Mouse (Mus musculus): Measurements from ENCODE around the gene Slc1a3. TPM values are rescaled to one million over a fixed set of nuclear protein-coding genes. Genes with fewer than 3 reads are reported as not detected.
"Not testable (repeated sequence)": the region's sequence is repeated elsewhere in the genome, so short reads cannot be mapped to it uniquely, and the experiment has no call there.

The Slc1a3 gene
- polyA plus RNA-seq, 1 experiment from 2014 or later: 22.7 TPM

DNA sequence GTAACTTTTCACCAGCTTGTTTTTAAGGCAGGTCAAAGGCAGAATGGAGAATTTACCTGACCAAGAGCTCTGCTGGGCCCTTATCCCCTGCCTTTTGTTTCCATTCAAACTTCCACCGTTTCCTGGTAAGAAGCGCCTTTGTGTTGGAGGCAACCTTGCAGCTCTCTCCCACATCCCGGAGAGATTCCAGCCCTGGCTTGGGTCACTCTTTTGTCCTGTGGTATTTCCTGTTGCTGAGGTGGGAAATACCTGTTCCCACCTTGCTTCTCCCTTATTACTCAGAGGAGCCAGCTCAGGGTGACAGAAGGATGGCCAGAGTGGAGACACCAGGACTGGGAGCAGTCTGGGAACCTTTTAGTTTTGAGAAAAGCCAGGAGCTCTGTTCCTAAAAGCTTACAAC, 12.6 kb downstream of the Slc1a3 start:
- peaks cover 13% of the 10 kb centered on the region for H3K4me1 ChIP-seq (ENCODE audit: control insufficient read depth, insufficient read depth, low read length)
- 0 out of 2 replicates have a peak, but pooled peaks have one; percentile 26 for ATAC-seq (replicated peaks; ENCODE audit: insufficient number of reproducible peaks, low FRiP score, low TSS enrichment)
- no peak overlapping the region for H3K4me2 ChIP-seq
- H3K9me3 ChIP-seq (replicated peaks; ENCODE audit: control insufficient read depth, low read length): no peaks in the 10 kb centered on the region
- WGBS (ENCODE audit: insufficient replicate concordance): 36% methylated on average over 3 of the region's 3 CpGs
- H3K36me3 ChIP-seq (ENCODE audit: control insufficient read depth, insufficient read depth, low read length): no peaks in the 10 kb centered on the region
- no peak overlapping the region for H3K4me3 ChIP-seq (ENCODE audit: low read depth, low read length)
- H3K27me3 ChIP-seq (ENCODE audit: control insufficient read depth, insufficient read depth, low read length): no peaks in the 10 kb centered on the region
- H3K27ac ChIP-seq (ENCODE audit: low read depth, low read length): peak overlapping the region; percentile 46; the same call in 1 of the 2 replicates
- H3K9ac ChIP-seq (ENCODE audit: low read depth, low read length): 0 out of 2 replicates have a peak overlapping the region, but pooled peaks have one; percentile 10

DNA sequence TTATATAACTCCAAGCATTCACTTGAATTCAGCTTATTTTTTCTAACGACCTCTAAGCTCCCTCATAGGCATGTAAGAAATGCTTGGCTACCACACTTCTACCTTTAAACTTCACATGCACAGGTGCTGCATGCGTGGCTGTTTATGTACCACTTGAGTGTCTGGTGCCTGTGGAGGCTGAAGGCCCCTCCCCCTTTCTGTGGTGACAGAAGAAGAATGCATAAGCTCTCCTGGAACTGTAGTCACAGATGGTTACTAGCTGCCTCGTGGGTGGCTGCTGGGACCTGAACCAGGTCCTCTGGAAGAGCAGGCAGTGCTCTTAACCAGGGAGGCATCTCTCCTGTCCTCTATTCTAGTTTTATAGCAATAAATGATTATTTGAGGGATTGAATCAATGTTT, 13.1 kb downstream of the Slc1a3 start:
- Histone ChIP-seq H3K9me3 (replicated peaks; ENCODE audit: control insufficient read depth, low read length) (no peaks in the 10 kb centered on the region), H3K4me2 (no peak overlapping the region), H3K27me3 (ENCODE audit: control insufficient read depth, insufficient read depth, low read length) (no peaks in the 10 kb centered on the region), H3K4me3 (ENCODE audit: low read depth, low read length) (no peak overlapping the region), H3K9ac (ENCODE audit: low read depth, low read length) (no peak overlapping the region), H3K27ac (ENCODE audit: low read depth, low read length) (peak overlapping the region; percentile 46; the same call in 1 of the 2 replicates), H3K4me1 (ENCODE audit: control insufficient read depth, insufficient read depth, low read length) (peaks cover 13% of the 10 kb centered on the region), H3K36me3 (ENCODE audit: control insufficient read depth, insufficient read depth, low read length) (no peaks in the 10 kb centered on the region)
- no peak for ATAC-seq (replicated peaks; ENCODE audit: insufficient number of reproducible peaks, low FRiP score, low TSS enrichment)
- 47% methylated on average over 3 of the region's 3 CpGs for WGBS (ENCODE audit: insufficient replicate concordance)

GRCm38 (mm10) chr15:8690141-8690540, 20.4 kb downstream of the Slc1a3 start:
- H3K4me2 ChIP-seq; ATAC-seq (replicated peaks; ENCODE audit: insufficient number of reproducible peaks, low FRiP score, low TSS enrichment); H3K27ac ChIP-seq (ENCODE audit: low read depth, low read length); H3K9ac ChIP-seq (ENCODE audit: low read depth, low read length); H3K9me3 ChIP-seq (replicated peaks; ENCODE audit: control insufficient read depth, low read length); H3K36me3 ChIP-seq (ENCODE audit: control insufficient read depth, insufficient read depth, low read length); H3K4me3 ChIP-seq (ENCODE audit: low read depth, low read length); H3K27me3 ChIP-seq (ENCODE audit: control insufficient read depth, insufficient read depth, low read length): not testable (repeated sequence)
- H3K4me1 ChIP-seq (ENCODE audit: control insufficient read depth, insufficient read depth, low read length): peaks cover 10% of the 10 kb centered on the region
- WGBS (ENCODE audit: insufficient replicate concordance): 85% methylated on average over 6 of the region's 6 CpGs

DNA sequence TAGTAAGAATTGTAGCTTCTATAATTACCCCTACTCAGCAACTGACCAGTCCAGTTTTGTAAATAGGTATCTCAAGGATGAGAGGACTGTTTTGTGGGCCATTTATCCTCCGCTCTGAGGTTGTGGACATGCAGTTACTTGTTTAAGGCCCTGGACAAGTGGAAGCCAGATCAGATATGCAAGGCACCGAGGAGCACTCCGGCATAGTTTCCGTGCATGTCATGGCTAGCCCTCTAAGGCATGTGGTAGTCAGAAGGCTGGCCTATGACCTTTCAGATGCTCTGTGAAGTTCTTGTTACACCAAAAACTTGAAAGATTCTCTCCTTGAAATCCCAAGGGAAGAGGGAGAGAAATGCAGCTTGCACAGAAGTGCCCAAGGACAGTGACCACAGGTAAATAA, 23.7 kb downstream of the Slc1a3 start:
- peaks cover 16% of the 10 kb centered on the region for H3K4me1 ChIP-seq (ENCODE audit: control insufficient read depth, insufficient read depth, low read length)
- H3K9me3 ChIP-seq (replicated peaks; ENCODE audit: control insufficient read depth, low read length): no peaks in the 10 kb centered on the region
- H3K4me3 ChIP-seq (ENCODE audit: low read depth, low read length): no peak overlapping the region
- H3K27me3 ChIP-seq (ENCODE audit: control insufficient read depth, insufficient read depth, low read length): no peaks in the 10 kb centered on the region
- H3K36me3 ChIP-seq (ENCODE audit: control insufficient read depth, insufficient read depth, low read length): no peaks in the 10 kb centered on the region
- WGBS (ENCODE audit: insufficient replicate concordance): 47% methylated on average over 4 of the region's 4 CpGs
- no peak for ATAC-seq (replicated peaks; ENCODE audit: insufficient number of reproducible peaks, low FRiP score, low TSS enrichment)
- no peak overlapping the region for H3K9ac ChIP-seq (ENCODE audit: low read depth, low read length)
- H3K4me2 ChIP-seq: no peak overlapping the region
- H3K27ac ChIP-seq (ENCODE audit: low read depth, low read length): no peak overlapping the region

- no peak for ATAC-seq (replicated peaks; ENCODE audit: insufficient number of reproducible peaks, low FRiP score, low TSS enrichment)
- no peaks in the 10 kb centered on the region for H3K9me3 ChIP-seq (replicated peaks; ENCODE audit: control insufficient read depth, low read length)
- H3K27me3 ChIP-seq (ENCODE audit: control insufficient read depth, insufficient read depth, low read length): no peaks in the 10 kb centered on the region
- no peak overlapping the region for H3K27ac ChIP-seq (ENCODE audit: low read depth, low read length)
- H3K36me3 ChIP-seq (ENCODE audit: control insufficient read depth, insufficient read depth, low read length): no peaks in the 10 kb centered on the region
- H3K4me2 ChIP-seq: no peak overlapping the region
- H3K4me1 ChIP-seq (ENCODE audit: control insufficient read depth, insufficient read depth, low read length): peaks cover 19% of the 10 kb centered on the region
- H3K9ac ChIP-seq (ENCODE audit: low read depth, low read length): no peak overlapping the region
- 83% methylated on average over 7 of the region's 7 CpGs for WGBS (ENCODE audit: insufficient replicate concordance)
- H3K4me3 ChIP-seq (ENCODE audit: low read depth, low read length): no peak overlapping the region
Observed at GRCm38 (mm10) chr15:8685506-8685905, 25.1 kb downstream of the Slc1a3 start.

DNA sequence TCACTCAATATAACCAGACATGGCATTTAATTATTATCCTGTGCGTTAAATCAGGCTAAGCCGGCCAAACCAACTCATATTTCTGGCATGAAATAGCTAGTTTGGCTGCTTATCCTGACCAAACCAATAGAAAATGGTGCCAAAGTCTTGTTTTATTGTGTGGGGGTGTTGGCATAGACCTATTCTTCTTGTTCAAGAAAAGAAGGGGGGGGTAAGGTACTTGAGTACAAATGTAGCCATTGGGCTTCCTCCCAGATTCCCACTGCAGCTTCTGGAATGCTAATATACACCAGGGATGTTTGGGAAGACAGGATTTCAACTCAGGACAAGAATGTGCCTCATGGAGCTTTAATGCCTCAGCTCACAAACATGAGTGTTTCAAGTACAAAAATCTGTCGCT, 26.3 kb downstream of the Slc1a3 start:
- ATAC-seq (replicated peaks; ENCODE audit: insufficient number of reproducible peaks, low FRiP score, low TSS enrichment): no peak
- H3K27me3 ChIP-seq (ENCODE audit: control insufficient read depth, insufficient read depth, low read length): no peaks in the 10 kb centered on the region
- H3K36me3 ChIP-seq (ENCODE audit: control insufficient read depth, insufficient read depth, low read length): no peaks in the 10 kb centered on the region
- no peak overlapping the region for H3K4me2 ChIP-seq
- no peaks in the 10 kb centered on the region for H3K9me3 ChIP-seq (replicated peaks; ENCODE audit: control insufficient read depth, low read length)
- no peak overlapping the region for H3K9ac ChIP-seq (ENCODE audit: low read depth, low read length)
- WGBS (ENCODE audit: insufficient replicate concordance): 85% methylated on average over 3 of the region's 3 CpGs
- H3K4me3 ChIP-seq (ENCODE audit: low read depth, low read length): no peak overlapping the region
- peaks cover 19% of the 10 kb centered on the region for H3K4me1 ChIP-seq (ENCODE audit: control insufficient read depth, insufficient read depth, low read length)
- H3K27ac ChIP-seq (ENCODE audit: low read depth, low read length): no peak overlapping the region

- Histone ChIP-seq H3K4me2 (no peak overlapping the region), H3K4me3 (ENCODE audit: low read depth, low read length) (no peak overlapping the region), H3K27ac (ENCODE audit: low read depth, low read length) (no peak overlapping the region), H3K36me3 (ENCODE audit: control insufficient read depth, insufficient read depth, low read length) (no peaks in the 10 kb centered on the region), H3K9me3 (replicated peaks; ENCODE audit: control insufficient read depth, low read length) (no peaks in the 10 kb centered on the region), H3K4me1 (ENCODE audit: control insufficient read depth, insufficient read depth, low read length) (peaks cover 21% of the 10 kb centered on the region), H3K9ac (ENCODE audit: low read depth, low read length) (no peak overlapping the region), H3K27me3 (ENCODE audit: control insufficient read depth, insufficient read depth, low read length) (no peaks in the 10 kb centered on the region)
- WGBS (ENCODE audit: insufficient replicate concordance): 93% methylated on average over 3 of the region's 3 CpGs
- no peak for ATAC-seq (replicated peaks; ENCODE audit: insufficient number of reproducible peaks, low FRiP score, low TSS enrichment)
Observed at GRCm38 (mm10) chr15:8682871-8683270, 27.7 kb downstream of the Slc1a3 start.

DNA sequence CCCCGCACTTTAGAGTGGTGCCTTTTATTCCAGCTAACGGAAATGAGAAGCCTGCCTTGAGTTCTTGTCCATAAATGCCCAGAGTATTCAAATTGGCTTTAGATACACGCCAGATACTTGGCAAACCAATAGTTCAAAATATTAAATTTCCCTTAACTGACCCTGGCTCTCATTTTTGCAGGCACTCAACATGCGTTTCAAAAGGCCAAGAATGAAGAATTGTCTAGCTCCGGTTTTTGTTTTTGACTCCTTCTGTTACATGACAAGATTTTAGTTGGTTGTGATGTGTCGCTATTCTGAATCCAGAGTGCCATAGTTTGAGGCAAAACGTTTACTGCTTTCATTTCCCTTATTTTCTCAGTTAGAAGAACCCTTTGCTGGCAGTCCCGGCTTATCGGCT, 28.1 kb downstream of the Slc1a3 start:
- no peak overlapping the region for H3K27ac ChIP-seq (ENCODE audit: low read depth, low read length)
- H3K9ac ChIP-seq (ENCODE audit: low read depth, low read length): no peak overlapping the region
- no peak overlapping the region for H3K4me2 ChIP-seq
- H3K4me1 ChIP-seq (ENCODE audit: control insufficient read depth, insufficient read depth, low read length): peaks cover 17% of the 10 kb centered on the region
- no peak overlapping the region for H3K4me3 ChIP-seq (ENCODE audit: low read depth, low read length)
- no peaks in the 10 kb centered on the region for H3K36me3 ChIP-seq (ENCODE audit: control insufficient read depth, insufficient read depth, low read length)
- ATAC-seq (replicated peaks; ENCODE audit: insufficient number of reproducible peaks, low FRiP score, low TSS enrichment): no peak
- no peaks in the 10 kb centered on the region for H3K9me3 ChIP-seq (replicated peaks; ENCODE audit: control insufficient read depth, low read length)
- 69% methylated on average over 9 of the region's 9 CpGs for WGBS (ENCODE audit: insufficient replicate concordance)
- no peaks in the 10 kb centered on the region for H3K27me3 ChIP-seq (ENCODE audit: control insufficient read depth, insufficient read depth, low read length)

GRCm38 (mm10) chr15:8681971-8682370, 28.6 kb downstream of the Slc1a3 start:
- 0 out of 2 replicates have a peak overlapping the region, but pooled peaks have one; percentile 25 for H3K4me2 ChIP-seq
- peaks cover 15% of the 10 kb centered on the region for H3K4me1 ChIP-seq (ENCODE audit: control insufficient read depth, insufficient read depth, low read length)
- H3K9me3 ChIP-seq (replicated peaks; ENCODE audit: control insufficient read depth, low read length): no peaks in the 10 kb centered on the region
- H3K36me3 ChIP-seq (ENCODE audit: control insufficient read depth, insufficient read depth, low read length): no peaks in the 10 kb centered on the region
- H3K9ac ChIP-seq (ENCODE audit: low read depth, low read length): no peak overlapping the region
- no peak overlapping the region for H3K27ac ChIP-seq (ENCODE audit: low read depth, low read length)
- WGBS (ENCODE audit: insufficient replicate concordance): 65% methylated on average over 7 of the region's 7 CpGs
- ATAC-seq (replicated peaks; ENCODE audit: insufficient number of reproducible peaks, low FRiP score, low TSS enrichment): no peak
- no peak overlapping the region for H3K4me3 ChIP-seq (ENCODE audit: low read depth, low read length)
- no peaks in the 10 kb centered on the region for H3K27me3 ChIP-seq (ENCODE audit: control insufficient read depth, insufficient read depth, low read length)

Measured in heart, embryonic 11.5 days (tissue).